Mouse (Mus musculus): ENCODE results near the gene Zbtb43.

Zbtb43 gene

DNA sequence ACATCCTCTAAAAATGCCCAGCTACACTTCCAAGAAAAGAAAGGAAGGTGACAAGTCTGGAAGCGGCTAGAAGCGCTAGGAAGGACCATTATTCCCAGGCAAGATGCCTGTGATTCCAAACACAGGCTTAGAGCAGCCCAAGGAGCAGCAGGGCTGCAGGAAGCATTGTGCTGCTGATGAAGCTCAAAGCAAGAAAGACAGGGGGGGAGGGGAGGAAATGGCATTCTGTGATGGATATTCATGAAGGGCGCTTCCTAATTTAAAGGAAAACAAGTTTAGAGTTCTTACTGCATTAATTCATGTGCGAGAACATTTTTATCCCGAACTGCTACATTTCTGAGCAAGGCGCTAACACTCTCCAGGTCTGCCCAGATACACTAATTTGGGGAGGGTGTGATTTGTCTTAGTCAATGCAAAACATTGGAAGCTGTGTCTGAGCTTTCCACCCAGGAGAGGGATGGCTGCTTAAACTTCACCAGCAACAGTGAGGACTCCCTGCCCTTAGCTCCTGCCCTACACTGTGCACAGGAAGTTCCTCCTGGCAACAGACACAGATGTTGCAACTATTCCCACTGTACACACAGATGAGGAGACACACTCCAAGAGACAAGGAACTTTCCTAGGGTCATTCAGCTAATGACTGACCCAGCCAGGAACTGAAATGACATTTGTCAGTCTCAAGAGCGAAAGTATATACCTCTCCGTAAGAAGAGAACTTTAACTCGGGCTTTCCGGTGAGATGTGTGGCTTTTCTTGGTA lies 41.5 kb downstream of the Zbtb43 start:
- DNase-seq: no peak

DNA sequence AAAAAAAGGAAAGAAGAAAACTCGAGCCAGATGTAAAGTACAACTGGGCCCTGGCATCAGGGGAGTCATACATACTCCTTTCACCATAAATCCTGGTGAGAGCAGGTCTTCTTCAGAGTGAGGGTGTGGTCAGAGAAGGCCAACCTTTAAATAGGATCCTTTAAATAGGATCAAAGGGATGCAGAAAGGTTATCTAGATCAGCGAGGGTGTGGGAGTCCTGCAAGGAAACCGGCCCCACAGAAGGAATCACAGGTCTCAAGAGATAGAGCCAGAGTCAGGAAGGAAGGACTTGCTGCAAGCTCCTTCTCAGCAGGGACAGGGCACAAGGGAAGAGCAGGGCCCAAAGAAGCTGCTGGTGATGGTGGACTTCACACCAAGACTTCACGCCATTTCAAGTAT lies 50.9 kb downstream of the Zbtb43 start:
- DNase-seq: no peak

DNA sequence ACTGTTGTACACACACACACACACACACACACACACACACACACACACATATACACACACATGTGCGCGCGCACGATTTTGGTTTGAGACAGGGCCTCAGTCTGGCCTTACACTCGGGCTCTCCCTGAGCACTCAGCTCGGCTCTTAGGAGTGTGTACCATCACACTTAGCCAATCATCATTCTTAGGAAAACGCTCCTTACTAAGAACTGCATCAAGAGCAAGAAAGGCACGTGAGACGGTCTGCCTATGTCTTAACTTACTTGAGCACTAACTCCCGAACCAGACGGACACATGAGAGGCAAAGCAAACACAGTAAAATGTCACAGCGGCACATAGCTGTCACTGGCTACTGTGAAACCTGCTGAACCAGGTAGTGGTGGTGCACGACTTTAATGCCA lies 54.3 kb downstream of the Zbtb43 start:
- DNase-seq: no peak

DNA sequence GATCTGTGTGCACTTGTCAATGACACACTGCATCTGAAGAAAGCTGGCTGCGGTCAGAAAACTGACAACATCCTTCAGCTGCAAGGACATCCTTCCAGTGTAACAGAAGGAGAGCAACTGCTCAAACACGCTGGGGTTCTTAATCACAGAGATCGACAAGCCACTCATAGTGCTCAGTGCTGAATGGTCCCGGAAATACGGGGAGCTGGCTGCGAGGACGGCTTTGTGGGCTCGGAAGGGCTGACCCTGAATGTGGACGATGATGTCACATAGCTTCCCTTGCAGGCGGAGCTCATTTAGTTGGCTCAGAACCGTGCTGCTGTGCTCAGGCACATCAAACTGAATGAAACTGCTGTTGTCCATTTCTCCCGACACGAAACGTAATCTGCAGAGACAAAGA lies 56.2 kb downstream of the Zbtb43 start:
- DNase-seq: no peak

DNA sequence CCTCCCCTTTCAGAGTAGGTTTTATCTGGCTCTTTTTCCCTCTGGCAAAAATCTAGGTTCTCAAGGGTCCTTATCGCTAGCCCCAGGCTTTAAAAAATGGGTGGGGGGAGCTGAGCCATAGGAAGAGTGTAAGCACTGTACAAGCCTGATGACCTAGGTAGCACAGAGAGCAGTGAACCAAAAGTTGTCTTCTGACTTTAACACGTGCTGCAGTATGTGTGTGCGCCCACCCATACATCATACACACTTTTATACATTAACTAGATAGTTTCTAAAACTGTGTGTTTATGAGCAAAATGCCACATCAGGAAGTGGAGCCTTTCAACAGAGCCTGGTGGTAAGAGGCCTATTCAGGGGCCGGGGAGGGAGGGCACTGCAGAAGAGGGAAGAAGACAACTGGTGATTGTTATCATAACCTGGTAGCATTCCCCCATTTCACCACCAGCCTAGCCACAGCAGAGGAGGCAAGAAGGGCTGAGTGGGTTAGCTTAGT lies 64.8 kb downstream of the Zbtb43 start:
- no peak for DNase-seq

DNA sequence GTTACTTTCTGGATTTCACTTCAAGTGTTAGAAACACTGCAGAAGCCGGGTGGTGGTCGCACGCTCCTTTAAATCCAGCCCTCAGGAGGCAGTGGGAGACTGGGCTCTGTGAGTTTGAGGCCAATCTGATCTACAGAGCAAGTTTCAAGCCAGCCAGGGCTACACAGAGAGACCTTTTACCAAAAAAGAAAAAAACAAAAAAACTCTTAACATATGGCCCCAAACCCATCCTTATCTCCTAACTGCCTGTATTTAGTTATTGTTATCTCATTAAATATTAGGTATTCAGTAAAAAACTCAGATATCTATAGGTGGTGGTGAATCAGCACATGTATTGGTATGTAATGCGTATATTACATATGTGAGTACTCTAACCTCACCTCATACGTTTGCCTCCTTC lies 65.7 kb downstream of the Zbtb43 start:
- DNase-seq: no peak

DNA sequence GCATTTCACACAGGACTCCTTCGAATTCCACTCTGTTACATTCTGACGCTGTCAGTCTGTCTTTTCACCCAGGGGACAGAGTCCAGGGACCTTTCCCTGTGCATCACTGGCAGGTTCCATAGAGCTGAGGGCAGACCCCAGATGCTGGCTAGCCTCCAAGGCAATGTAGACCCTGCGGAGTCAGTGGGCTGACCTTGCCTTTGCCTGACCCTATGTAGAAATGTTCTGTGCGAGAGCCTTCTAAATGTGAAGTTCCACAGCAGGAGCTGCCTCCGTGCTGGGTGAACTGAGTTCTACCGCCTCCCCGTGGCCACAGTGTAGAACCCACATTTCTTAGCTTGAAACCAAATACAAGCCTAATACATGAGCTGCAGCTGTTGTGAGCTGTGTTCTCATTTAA lies 66.1 kb downstream of the Zbtb43 start:
- DNase-seq: peak; percentile 73

DNA sequence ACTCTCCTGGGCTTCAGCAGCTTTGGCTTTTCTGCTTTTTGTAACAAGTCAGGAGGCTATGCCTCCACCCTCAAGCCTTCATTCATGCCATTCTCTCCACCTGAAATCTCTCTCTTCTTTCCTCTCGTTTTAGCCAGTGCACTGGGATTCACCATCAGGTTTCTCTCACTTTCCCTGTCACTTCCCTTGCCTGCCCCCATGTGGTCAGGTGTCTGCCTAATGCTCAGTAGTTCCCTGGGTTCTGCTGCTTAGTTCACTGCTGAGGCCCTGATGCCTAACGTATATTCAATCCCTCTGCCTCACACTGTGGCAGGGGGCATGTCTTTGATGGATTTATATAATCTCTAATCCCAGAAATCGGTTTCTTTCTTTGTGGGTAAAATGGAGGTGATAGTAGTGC lies 67.1 kb downstream of the Zbtb43 start:
- peak; percentile 14 for DNase-seq

DNA sequence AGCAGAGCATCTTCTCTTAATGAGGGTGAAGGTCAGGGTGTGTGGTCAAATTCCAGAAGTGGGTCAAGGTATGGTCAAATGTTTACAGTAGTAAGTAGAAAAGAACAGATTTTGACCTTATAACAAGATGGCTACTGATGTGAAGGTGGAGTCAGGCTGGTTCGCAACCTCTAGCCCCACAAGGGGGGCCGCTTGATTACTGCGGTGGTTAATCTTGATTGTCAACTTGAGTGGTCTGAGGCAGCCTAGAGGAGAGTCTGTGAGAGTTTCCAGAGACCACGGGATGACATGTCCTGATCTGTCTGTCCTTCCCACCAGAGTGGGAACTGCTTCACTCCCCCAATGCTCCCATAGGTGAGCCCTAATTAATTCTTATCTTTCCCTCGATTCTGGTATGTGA lies 67.8 kb downstream of the Zbtb43 start:
- DNase-seq: no peak

Data from embryo, embryonic 11 days (tissue).